Mouse (Mus musculus) embryonic facial prominence, embryonic 13.5 days (tissue): ENCODE measurements around the gene Hand1. TPM values are rescaled to one million over a fixed set of nuclear protein-coding genes. Genes with fewer than 3 reads are reported as not detected.
"Not testable (repeated sequence)": the region's sequence is repeated elsewhere in the genome, so short reads cannot be mapped to it uniquely, and the experiment has no call there.

Experiments
- ATAC-seq: fragments of 200-750 bp; cut with Nextera tagmentation; 2 replicates; pipeline ENCODE4 v1.8.0; 2017; ENCODE audit warnings: low read depth; ENCODE audit not compliant: insufficient number of reproducible peaks, insufficient read depth, low FRiP score, low TSS enrichment
- H3K27ac ChIP-seq: fragments of 300-500 bp; sonication (generic); 2 replicates; pipeline ENCODE4 v1.5.1; 2015; ENCODE audit warnings: moderate library complexity, mild to moderate bottlenecking, inconsistent platforms
- H3K27me3 ChIP-seq: fragments of 300-500 bp; sonication (generic); 2 replicates; pipeline ENCODE4 v1.6.1; 2015; ENCODE audit warnings: mild to moderate bottlenecking, inconsistent platforms
- H3K36me3 ChIP-seq: fragments of 300-500 bp; sonication (generic); 2 replicates; pipeline ENCODE4 v1.6.1; 2015; ENCODE audit warnings: mild to moderate bottlenecking, inconsistent platforms
- H3K4me1 ChIP-seq: fragments of 300-500 bp; sonication (generic); 2 replicates; pipeline ENCODE4 v1.6.1; 2015; ENCODE audit warnings: inconsistent platforms
- H3K4me2 ChIP-seq: fragments of 300-500 bp; sonication (generic); 2 replicates; pipeline ENCODE4 v1.6.1; 2015; ENCODE audit warnings: moderate library complexity, mild to moderate bottlenecking, inconsistent platforms
- H3K4me3 ChIP-seq: fragments of 300-500 bp; sonication (generic); 2 replicates; pipeline ENCODE4 v1.5.1; 2015; ENCODE audit warnings: mild to moderate bottlenecking, inconsistent platforms
- H3K9ac ChIP-seq: fragments of 300-500 bp; sonication (generic); 2 replicates; pipeline ENCODE4 v1.6.1; 2015; ENCODE audit warnings: mild to moderate bottlenecking, inconsistent platforms
- H3K9me3 ChIP-seq: fragments of 300-500 bp; sonication (generic); 2 replicates; pipeline ENCODE4 v1.6.1; 2016; ENCODE audit warnings: inconsistent platforms
- WGBS: fragments of 180-500 bp; shearing (Covaris S2); methylation state at CpG from one replicate; pipeline ENCODE4 v1.1.7; 2015; ENCODE audit warnings: mixed read lengths; 5-methylcytosine and 5-hydroxymethylcytosine counted together
- polyA plus RNA-seq: library from polyadenylated mRNA; unstranded; fragments of >200 nt; fragmentation: Nextera tagmentation; extraction: Ambion mirVana; gene quantifications from 2 replicates; pipeline ENCODE4 v1.2.1, GENCODE M21; 2015

Gene Hand1
- polyA plus RNA-seq, 1 experiment from 2014 or later, result 5.1 TPM

- not testable (repeated sequence) for H3K4me1 ChIP-seq, ATAC-seq, H3K4me3 ChIP-seq, H3K9ac ChIP-seq, H3K4me2 ChIP-seq, H3K36me3 ChIP-seq, H3K9me3 ChIP-seq, H3K27ac ChIP-seq
- H3K27me3 ChIP-seq, result peaks cover 54% of the 10 kb centered on the region
- WGBS, result 86% methylated on average over 9 of the region's 9 CpGs
Measured at GRCm38 (mm10) chr11:57846421-57847363, 14.1 kb upstream of the Hand1 start.

GRCm38 (mm10) chr11:57841391-57841790 lies 8.8 kb upstream of the Hand1 start:
- ATAC-seq, result no peak
- Histone ChIP-seq H3K27ac (no peak overlapping the region), H3K4me3 (no peak overlapping the region), H3K36me3 (no peaks in the 10 kb centered on the region), H3K9ac (no peak overlapping the region), H3K27me3 (peaks cover 79% of the 10 kb centered on the region), H3K9me3 (no peaks in the 10 kb centered on the region), H3K4me2 (no peak overlapping the region), H3K4me1 (peaks cover 19% of the 10 kb centered on the region)
- WGBS, result 27% methylated on average over 7 of the region's 7 CpGs

- Histone ChIP-seq H3K9me3 (no peaks in the 10 kb centered on the region), H3K27ac (no peak overlapping the region), H3K27me3 (peaks cover 82% of the 10 kb centered on the region), H3K4me2 (no peak overlapping the region), H3K4me3 (no peak overlapping the region), H3K36me3 (no peaks in the 10 kb centered on the region), H3K4me1 (peaks cover 19% of the 10 kb centered on the region), H3K9ac (no peak overlapping the region)
- 9% methylated on average over 10 of the region's 10 CpGs for WGBS
- no peak for ATAC-seq
Measured at GRCm38 (mm10) chr11:57840986-57841385, 8.4 kb upstream of the Hand1 start.

GRCm38 (mm10) chr11:57837861-57838680 lies 5.5 kb upstream of the Hand1 start:
- ATAC-seq, result no peak
- H3K4me3 ChIP-seq, result no peak overlapping the region
- H3K27ac ChIP-seq, result no peak overlapping the region
- peaks cover 29% of the 10 kb centered on the region for H3K4me1 ChIP-seq
- no peaks in the 10 kb centered on the region for H3K36me3 ChIP-seq
- 3% methylated on average over 22 of the region's 22 CpGs for WGBS
- no peak overlapping the region for H3K9ac ChIP-seq
- H3K27me3 ChIP-seq, result peaks cover 97% of the 10 kb centered on the region
- H3K9me3 ChIP-seq, result no peaks in the 10 kb centered on the region
- no peak overlapping the region for H3K4me2 ChIP-seq

GRCm38 (mm10) chr11:57836872-57837680 lies 4.5 kb upstream of the Hand1 start:
- Histone ChIP-seq H3K4me3 (peak overlapping the region; percentile 15; the same call in 1 of the 2 replicates), H3K36me3 (no peaks in the 10 kb centered on the region), H3K27me3 (peaks cover 97% of the 10 kb centered on the region), H3K9me3 (no peaks in the 10 kb centered on the region), H3K4me1 (peaks cover 36% of the 10 kb centered on the region), H3K27ac (no peak overlapping the region), H3K4me2 (peak overlapping the region; percentile 37), H3K9ac (no peak overlapping the region; the same call in 1 of the 2 replicates)
- no peak for ATAC-seq
- under 1% methylated on average over 38 of the region's 38 CpGs for WGBS

- H3K9ac ChIP-seq, result no peak overlapping the region
- H3K4me1 ChIP-seq, result peaks cover 41% of the 10 kb centered on the region
- H3K27ac ChIP-seq, result no peak overlapping the region
- ATAC-seq, result no peak
- H3K9me3 ChIP-seq, result no peaks in the 10 kb centered on the region
- no peaks in the 10 kb centered on the region for H3K36me3 ChIP-seq
- no peak overlapping the region for H3K4me2 ChIP-seq
- peaks cover 99% of the 10 kb centered on the region for H3K27me3 ChIP-seq
- no peak overlapping the region for H3K4me3 ChIP-seq
- WGBS, result 5% methylated on average over 9 of the region's 9 CpGs
Measured at GRCm38 (mm10) chr11:57836401-57836800, 3.8 kb upstream of the Hand1 start.

- Histone ChIP-seq H3K4me3 (no peak overlapping the region), H3K9ac (no peak overlapping the region), H3K27ac (no peak overlapping the region), H3K4me2 (no peak overlapping the region), H3K9me3 (no peaks in the 10 kb centered on the region), H3K4me1 (peaks cover 43% of the 10 kb centered on the region), H3K36me3 (no peaks in the 10 kb centered on the region), H3K27me3 (peaks cover 99% of the 10 kb centered on the region)
- ATAC-seq, result no peak
- WGBS, result 14% methylated on average over 3 of the region's 3 CpGs
Measured at GRCm38 (mm10) chr11:57835931-57836330, 3.3 kb upstream of the Hand1 start.

- no peak for ATAC-seq
- H3K27me3 ChIP-seq, result peaks cover 99% of the 10 kb centered on the region
- no peaks in the 10 kb centered on the region for H3K36me3 ChIP-seq
- H3K27ac ChIP-seq, result no peak overlapping the region
- no peak overlapping the region for H3K9ac ChIP-seq
- WGBS, result 9% methylated on average over 2 of the region's 2 CpGs
- H3K4me2 ChIP-seq, result no peak overlapping the region
- no peak overlapping the region for H3K4me3 ChIP-seq
- peaks cover 41% of the 10 kb centered on the region for H3K4me1 ChIP-seq
- H3K9me3 ChIP-seq, result no peaks in the 10 kb centered on the region
Measured at GRCm38 (mm10) chr11:57835331-57835730, 2.7 kb upstream of the Hand1 start.

- Histone ChIP-seq H3K36me3 (no peaks in the 10 kb centered on the region), H3K27me3 (peaks cover 99% of the 10 kb centered on the region), H3K4me1 (peaks cover 48% of the 10 kb centered on the region), H3K4me3 (peak overlapping the region; percentile 22), H3K4me2 (peak overlapping the region; percentile 41), H3K9me3 (no peaks in the 10 kb centered on the region), H3K9ac (no peak overlapping the region; the same call in 1 of the 2 replicates), H3K27ac (no peak overlapping the region)
- no peak for ATAC-seq
- WGBS, result 6% methylated on average over 6 of the region's 6 CpGs
Measured at GRCm38 (mm10) chr11:57834031-57834430, 1.4 kb upstream of the Hand1 start.

GRCm38 (mm10) chr11:57833296-57833977 lies 819 bp upstream of the Hand1 start:
- peak overlapping the region; percentile 41 for H3K4me2 ChIP-seq

More at GRCm38 (mm10) chr11:57833296-57833977, 819 bp upstream of the Hand1 start:
- no peak for ATAC-seq
- Histone ChIP-seq H3K9ac (peak overlapping the region; percentile 49), H3K9me3 (no peaks in the 10 kb centered on the region), H3K4me1 (peaks cover 51% of the 10 kb centered on the region), H3K4me3 (peak overlapping the region; percentile 22), H3K27ac (no peak overlapping the region), H3K27me3 (peaks cover 98% of the 10 kb centered on the region), H3K36me3 (no peaks in the 10 kb centered on the region)
- 2% methylated on average over 30 of the region's 30 CpGs for WGBS
